In the genomic region with DNA sequence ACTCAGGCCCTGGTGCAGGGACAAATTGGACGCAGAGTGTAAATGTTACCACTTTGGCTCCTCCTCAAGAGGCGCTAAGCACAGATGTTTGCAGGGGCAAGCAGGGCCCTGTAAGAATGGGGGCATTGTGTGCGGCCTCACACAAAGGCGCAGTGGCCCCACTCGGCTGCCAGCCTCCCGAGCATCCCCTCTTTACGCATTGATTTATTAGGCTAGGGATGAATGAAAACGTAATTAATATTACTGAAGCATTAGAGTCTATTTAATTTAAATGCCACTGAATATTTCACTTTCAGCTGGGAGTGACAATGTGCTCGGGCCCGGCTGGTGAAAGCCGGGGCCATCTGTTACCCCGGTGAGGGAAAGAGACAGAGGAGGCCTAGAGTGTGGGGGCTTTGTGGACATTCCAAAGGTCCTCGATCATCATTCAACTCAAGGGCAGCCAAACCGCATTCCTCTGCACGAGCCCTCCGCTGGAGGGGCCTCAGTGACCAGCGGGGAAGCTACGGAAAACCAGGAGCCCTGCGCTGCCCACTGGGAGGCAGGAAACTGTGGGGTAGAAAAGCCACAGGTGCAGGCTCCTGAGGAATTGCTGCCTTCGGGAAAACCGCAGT, we compare ENCODE assay signal across 8 mouse cellular contexts. TPM values are rescaled to one million over a fixed set of nuclear protein-coding genes. Genes with fewer than 3 reads are reported as not detected.
DNase-seq lines count a peak whose midpoint lies in the region; ATAC-seq lines count a peak whose summit lies in the region.
"Had no signal": no experiment of that assay in that cellular context is flagged by ENCODE, and none has a peak within 500 bp of the region (broad histone marks: within the 10 kb centered on the region; RNA-seq: fewer than 3 reads in every experiment).

No protein-coding gene starts in this region.

- H3K27ac ChIP-seq in embryonic facial prominence, embryonic 11.5 days (replicated peaks; ENCODE audit: low read depth, low read length), result no peak overlapping the region
- H3K27ac ChIP-seq in hindbrain, embryonic 13.5 days, result peak overlapping the region; percentile 70
- peak overlapping the region; percentile 50 for H3K27ac ChIP-seq in neural tube, embryonic 12.5 days
- H3K27ac ChIP-seq: heart, adult 2 months had no signal

- WGBS in embryonic facial prominence, embryonic 11.5 days, result 2% methylated on average over 21 of the region's 21 CpGs
- WGBS in hindbrain, embryonic 13.5 days, result 3% methylated on average over 21 of the region's 21 CpGs
- under 1% methylated on average over 21 of the region's 21 CpGs for WGBS in neural tube, embryonic 12.5 days

- peak; percentile 14 for DNase-seq in layer of hippocampus, adult 9-11 months
- DNase-seq in layer of hippocampus, postnatal 25 days (ENCODE audit: extremely low spot score in 1 of 2, low spot score in 1 of 2), result no peak
- peak; percentile 64 for DNase-seq in embryonic facial prominence, embryonic 11.5 days (ENCODE audit: low spot score)
- no peak for DNase-seq in urinary bladder, adult 2 months (ENCODE audit: low spot score)
- no peak for DNase-seq in urinary bladder, postnatal 4 days (ENCODE audit: low spot score in 2 of 2)
- DNase-seq: heart, adult 2 months had no signal

- ATAC-seq in embryonic facial prominence, embryonic 11.5 days (replicated peaks; ENCODE audit: insufficient number of reproducible peaks, low FRiP score, low TSS enrichment, low read depth), result peak; percentile 72
- ATAC-seq in hindbrain, embryonic 13.5 days (ENCODE audit: low FRiP score), result peak; percentile 79
- peak; percentile 91 for ATAC-seq in neural tube, embryonic 12.5 days (ENCODE audit: low FRiP score, low read depth)

- H3K4me1 ChIP-seq in embryonic facial prominence, embryonic 11.5 days (ENCODE audit: control insufficient read depth, insufficient read depth, low read length), result no peaks in the 10 kb centered on the region; the same call in 1 of the 2 replicates
- peaks cover 33% of the 10 kb centered on the region for H3K4me1 ChIP-seq in hindbrain, embryonic 13.5 days (replicated peaks)
- H3K4me1 ChIP-seq in neural tube, embryonic 12.5 days, result peaks cover 29% of the 10 kb centered on the region

- H3K4me3 ChIP-seq in embryonic facial prominence, embryonic 11.5 days (ENCODE audit: low read depth, low read length), result no peak overlapping the region
- peak overlapping the region; percentile 11; the same call in 1 of the 2 replicates for H3K4me3 ChIP-seq in hindbrain, embryonic 13.5 days
- no peak overlapping the region for H3K4me3 ChIP-seq in neural tube, embryonic 12.5 days
- H3K4me3 ChIP-seq: heart, adult 2 months had no signal

- 0 out of 2 replicates have a peak overlapping the region, but pooled peaks have one; percentile 23 for H3K9ac ChIP-seq in embryonic facial prominence, embryonic 11.5 days (replicated peaks; ENCODE audit: low read length)
- peak overlapping the region; percentile 55; the same call in 1 of the 2 replicates for H3K9ac ChIP-seq in hindbrain, embryonic 13.5 days
- H3K9ac ChIP-seq in neural tube, embryonic 12.5 days, result no peak overlapping the region

- H3K4me2 ChIP-seq in embryonic facial prominence, embryonic 11.5 days (ENCODE audit: low read depth, low read length), result 0 out of 2 replicates have a peak overlapping the region, but pooled peaks have one; percentile 16
- H3K4me2 ChIP-seq in hindbrain, embryonic 13.5 days, result peak overlapping the region; percentile 41
- H3K4me2 ChIP-seq in neural tube, embryonic 12.5 days (replicated peaks), result peak overlapping the region; percentile 52

- no peaks in the 10 kb centered on the region for H3K36me3 ChIP-seq in embryonic facial prominence, embryonic 11.5 days (replicated peaks; ENCODE audit: control insufficient read depth, insufficient read depth, low read depth, low read length)
- H3K36me3 ChIP-seq in hindbrain, embryonic 13.5 days, result no peaks in the 10 kb centered on the region
- no peaks in the 10 kb centered on the region for H3K36me3 ChIP-seq in neural tube, embryonic 12.5 days

- no peaks in the 10 kb centered on the region for H3K9me3 ChIP-seq in embryonic facial prominence, embryonic 11.5 days (replicated peaks; ENCODE audit: control insufficient read depth, low read length)
- no peaks in the 10 kb centered on the region for H3K9me3 ChIP-seq in hindbrain, embryonic 13.5 days
- H3K9me3 ChIP-seq in neural tube, embryonic 12.5 days, result no peaks in the 10 kb centered on the region

- no peaks in the 10 kb centered on the region for H3K27me3 ChIP-seq in embryonic facial prominence, embryonic 11.5 days (ENCODE audit: control insufficient read depth, insufficient read depth, low read length)
- H3K27me3 ChIP-seq in hindbrain, embryonic 13.5 days, result peaks cover 62% of the 10 kb centered on the region
- H3K27me3 ChIP-seq in neural tube, embryonic 12.5 days (replicated peaks), result peaks cover 7% of the 10 kb centered on the region; the same call in 1 of the 2 replicates

RNA-seq across cellular contexts. Expression of a gene that starts 56.5 kb away (rescaled TPM):
- 1 to 10 TPM; 9.4 to 9.7 TPM for total RNA-seq in layer of hippocampus, postnatal 25 days (2021)
- polyA plus RNA-seq in embryonic facial prominence, embryonic 11.5 days (2014; fragmentation: Nextera tagmentation; extraction: Ambion mirVana), result 13.9 and 26.6 TPM in 2 replicates
- polyA plus RNA-seq in hindbrain, embryonic 13.5 days (2015; fragmentation: Nextera tagmentation; extraction: Ambion mirVana), result 26.4 and 29.8 TPM in 2 replicates
- 23.8 and 25.7 TPM in 2 replicates for polyA plus RNA-seq in neural tube, embryonic 12.5 days (2016; fragmentation: Nextera tagmentation; extraction: Ambion mirVana)
- polyA plus RNA-seq in urinary bladder, adult 2 months (2012; rRNA removed), result not detected in 2 replicates
- total RNA-seq: heart, adult 2 months had no signal
- polyA plus RNA-seq: heart, adult 2 months had no signal

Comparison
In these comparisons a context has a peak if more than half of its experiments do, and no peak if none do; other contexts are left out.
1. DNase-seq: peak in layer of hippocampus, adult 9-11 months (single experiment) and embryonic facial prominence, embryonic 11.5 days (single experiment); none in layer of hippocampus, postnatal 25 days (0 of 2), urinary bladder, adult 2 months (single experiment) and urinary bladder, postnatal 4 days (0 of 2).
2. RNA of a gene that starts 56.5 kb away (polyA plus RNA-seq): 26.4 to 29.8 TPM in hindbrain, embryonic 13.5 days, 23.8 to 25.7 TPM in neural tube, embryonic 12.5 days and 13.9 to 26.6 TPM in embryonic facial prominence, embryonic 11.5 days; not detected in urinary bladder, adult 2 months; every median in the first group is over 10 times any median in the second.
3. Peak in every context shown above with its lines, with median percentiles within 50 percentile points of each other: ATAC-seq and H3K4me2 ChIP-seq.